Mouse (Mus musculus): ENCODE measurements around the gene Lrrc37a. TPM values are rescaled to one million over a fixed set of nuclear protein-coding genes. Genes with fewer than 3 reads are reported as not detected.

Lrrc37a gene
- polyA plus RNA-seq (2015; fragmentation: Illumina TruSeq; extraction: RNeasy Lipid Tissue Mini Kit (QIAGEN cat#74804); ENCODE audit: low read depth, low replicate concordance) = not detected

GRCm38 (mm10) chr11:103504497-103504896 lies at the start of gene Lrrc37a:
Lrrc37a (minus strand) TSS chr11:103504597.

DNA sequence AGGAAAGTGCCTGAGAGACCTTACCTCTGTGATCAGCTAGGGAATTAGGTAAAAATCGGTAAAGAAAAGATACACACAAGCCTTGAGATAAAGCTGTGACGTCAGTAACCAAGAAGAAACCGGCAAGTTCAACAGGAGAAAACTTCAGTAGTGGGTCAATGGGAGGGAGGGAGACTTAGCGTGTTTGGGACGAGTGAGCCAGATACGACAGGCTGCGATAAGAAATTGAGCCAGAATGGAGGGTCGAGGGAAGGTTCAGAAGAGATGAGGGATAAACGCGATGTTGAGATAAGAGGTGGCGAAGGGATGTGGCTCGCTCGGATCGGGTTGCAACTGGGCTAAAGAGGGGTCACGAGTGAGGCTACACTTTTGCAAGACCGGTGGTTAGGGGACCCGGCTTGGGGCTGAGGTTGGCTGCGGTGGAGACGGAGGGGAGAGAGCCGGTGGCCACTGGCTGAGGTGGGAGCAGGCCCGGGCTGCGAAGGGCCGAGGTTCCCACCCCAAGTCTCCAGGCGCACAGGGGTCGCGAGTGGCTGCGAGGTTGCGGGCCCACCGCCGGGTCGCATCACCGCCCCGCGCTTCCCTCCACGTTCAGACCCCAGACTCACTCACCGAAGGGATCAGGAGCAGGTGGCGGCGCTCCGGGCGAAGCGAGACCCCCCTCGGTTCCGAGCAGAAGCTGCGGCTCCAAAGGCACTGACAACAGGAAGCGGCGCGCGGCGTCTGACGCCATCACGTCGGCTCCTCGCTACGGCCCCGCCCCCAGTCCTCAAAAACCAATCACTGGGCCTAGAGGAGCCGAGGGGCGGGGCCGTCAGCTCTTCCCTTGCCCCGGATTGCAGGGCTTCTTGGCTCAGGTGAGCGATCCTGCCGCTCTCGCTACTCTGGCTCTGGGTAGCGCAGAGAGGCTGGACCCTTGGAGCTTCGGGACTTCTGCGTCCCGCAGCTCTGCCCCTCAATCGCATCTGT lies 92.1 kb downstream of the Lrrc37a start, which contains the start of gene Plekhm1:
Plekhm1 (minus strand) TSS at position 707 of the 969 bp plus-strand sequence.

Other genes starting within 250 kb of the Lrrc37a start
- gene Map3k14, start 237.1 kb downstream of the Lrrc37a start, polyA plus RNA-seq (2015; fragmentation: Illumina TruSeq; extraction: RNeasy Lipid Tissue Mini Kit (QIAGEN cat#74804); ENCODE audit: low read depth, low replicate concordance) = 3.1 TPM
- gene Arhgap27, start 140.9 kb downstream of the Lrrc37a start, polyA plus RNA-seq (2015; fragmentation: Illumina TruSeq; extraction: RNeasy Lipid Tissue Mini Kit (QIAGEN cat#74804); ENCODE audit: low read depth, low replicate concordance) = 10.3 TPM
- gene Plekhm1, start 91.9 kb downstream of the Lrrc37a start, polyA plus RNA-seq (2015; fragmentation: Illumina TruSeq; extraction: RNeasy Lipid Tissue Mini Kit (QIAGEN cat#74804); ENCODE audit: low read depth, low replicate concordance) = 10.1 TPM
- not detected for gene Gm884, start 116.5 kb upstream of the Lrrc37a start, polyA plus RNA-seq (2015; fragmentation: Illumina TruSeq; extraction: RNeasy Lipid Tissue Mini Kit (QIAGEN cat#74804); ENCODE audit: low read depth, low replicate concordance)
- gene Lyzl6, start 134.3 kb upstream of the Lrrc37a start, polyA plus RNA-seq (2015; fragmentation: Illumina TruSeq; extraction: RNeasy Lipid Tissue Mini Kit (QIAGEN cat#74804); ENCODE audit: low read depth, low replicate concordance) = not detected
- gene Rprml, start 145.0 kb upstream of the Lrrc37a start, polyA plus RNA-seq (2015; fragmentation: Illumina TruSeq; extraction: RNeasy Lipid Tissue Mini Kit (QIAGEN cat#74804); ENCODE audit: low read depth, low replicate concordance) = 71.8 TPM
- 78.0 TPM for gene Gosr2, start 193.3 kb upstream of the Lrrc37a start, polyA plus RNA-seq (2015; fragmentation: Illumina TruSeq; extraction: RNeasy Lipid Tissue Mini Kit (QIAGEN cat#74804); ENCODE audit: low read depth, low replicate concordance)
- gene Wnt9b, start 245.2 kb upstream of the Lrrc37a start, polyA plus RNA-seq (2015; fragmentation: Illumina TruSeq; extraction: RNeasy Lipid Tissue Mini Kit (QIAGEN cat#74804); ENCODE audit: low read depth, low replicate concordance) = 0.95 TPM